Mouse (Mus musculus): ENCODE results near the gene E030018B13Rik.

DNA sequence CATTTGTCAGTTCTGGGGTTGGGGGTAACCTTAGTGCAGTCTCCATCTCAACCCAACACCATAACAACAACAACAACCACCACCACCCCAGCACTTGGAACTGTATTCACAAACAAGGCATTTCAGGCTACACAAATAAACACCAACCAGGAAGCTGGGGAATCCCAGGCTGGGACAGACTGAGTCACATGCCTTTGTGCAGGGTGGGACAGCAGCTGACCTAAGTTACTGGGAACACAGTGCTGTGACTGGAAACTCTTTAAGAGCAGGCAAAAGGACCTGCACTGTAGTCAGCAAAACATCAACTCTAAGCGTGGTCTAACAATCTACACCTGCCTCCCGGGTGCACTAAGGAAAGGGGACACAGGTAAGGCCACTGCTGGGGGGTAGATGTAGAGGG, 11.5 kb upstream of the E030018B13Rik start:
- TF ChIP-seq CTCF (IDR thresholded peaks at IDR 0.05; ENCODE audit: low read depth): no peak
- TF ChIP-seq EP300 (IDR thresholded peaks at IDR 0.05; ENCODE audit: low read depth): no peak; the same call in 1 of the 2 replicates
